Mouse (Mus musculus) CH12.LX (cell line): ENCODE results near the gene Aldh6a1.

Experiments
- CTCF ChIP-seq, 2 experiments: IDR thresholded peaks in 1 of 2; conservative IDR thresholded peaks in 1 of 2; 2 replicates each; pipeline ENCODE4 v1.5.1; 2011 to 2012; ENCODE audit warnings: low read depth in 2 of 2, low read length in 2 of 2, improper control_type of control experiment in 1 of 2, inconsistent platforms in 1 of 2, mild to moderate bottlenecking in 1 of 2, moderate library complexity in 1 of 2
- ELF1 ChIP-seq: IDR thresholded peaks from 2 replicates; pipeline ENCODE4 v1.6.1; 2014; ENCODE audit warnings: low read depth, mild to moderate bottlenecking, inconsistent platforms, low read length, improper control_type of control experiment
- NRF1 ChIP-seq: IDR thresholded peaks from 2 replicates; pipeline ENCODE4 v1.6.1; 2014; ENCODE audit warnings: low read depth, mild to moderate bottlenecking, inconsistent platforms, low read length, improper control_type of control experiment, moderate library complexity
- POLR2A ChIP-seq: IDR thresholded peaks from 2 replicates; pipeline ENCODE4 v1.6.1; 2011; ENCODE audit warnings: low read depth, mild to moderate bottlenecking, improper control_type of control experiment, low read length
- RCOR1 ChIP-seq: conservative IDR thresholded peaks from 2 replicates; pipeline ENCODE4 v1.6.1; 2012; ENCODE audit warnings: low read depth, mild to moderate bottlenecking, inconsistent platforms, low read length, improper control_type of control experiment

DNA sequence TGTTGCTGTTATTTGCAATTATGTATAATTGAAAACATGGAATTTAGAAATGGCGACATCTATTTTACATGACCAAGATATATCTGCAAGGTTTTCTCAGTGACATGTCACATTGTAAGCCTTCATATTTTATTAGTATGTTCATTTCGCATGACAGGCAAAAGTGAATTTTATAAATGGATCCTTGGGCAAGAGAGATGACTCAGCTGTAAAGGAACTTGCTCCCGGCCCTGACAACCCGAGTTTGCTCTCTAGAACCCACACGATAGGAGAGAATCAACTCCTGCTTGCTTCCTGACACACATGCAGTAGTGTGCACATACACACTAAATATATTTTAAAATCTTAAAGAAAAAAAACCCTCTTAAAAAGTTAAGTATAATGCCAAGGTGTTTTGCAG, 10.6 kb upstream of the Aldh6a1 start:
- no peak for TF ChIP-seq NRF1
- TF ChIP-seq RCOR1, result no peak
- TF ChIP-seq POLR2A, result no peak
- TF ChIP-seq ELF1, result no peak
- TF ChIP-seq CTCF (conservative IDR thresholded peaks at IDR 0.05 in 1 of 2, IDR thresholded peaks at IDR 0.05 in 1 of 2; ENCODE audit: low read depth in 2 of 2, low read length in 2 of 2), result no peak
